Mouse (Mus musculus) mouse trophoblast stem cell (cell line): ENCODE data around the gene Tepsin.

Experiments used
- in situ Hi-C, 2 experiments: fragments of 300-500 bp; cut with MseI, MboI; formaldehyde crosslinking; loops; 2 replicates in 1 of 2; 3 replicates in 1 of 2; pipeline ENCODE4 v1.15.1; 2025

Gene Tepsin

DNA sequence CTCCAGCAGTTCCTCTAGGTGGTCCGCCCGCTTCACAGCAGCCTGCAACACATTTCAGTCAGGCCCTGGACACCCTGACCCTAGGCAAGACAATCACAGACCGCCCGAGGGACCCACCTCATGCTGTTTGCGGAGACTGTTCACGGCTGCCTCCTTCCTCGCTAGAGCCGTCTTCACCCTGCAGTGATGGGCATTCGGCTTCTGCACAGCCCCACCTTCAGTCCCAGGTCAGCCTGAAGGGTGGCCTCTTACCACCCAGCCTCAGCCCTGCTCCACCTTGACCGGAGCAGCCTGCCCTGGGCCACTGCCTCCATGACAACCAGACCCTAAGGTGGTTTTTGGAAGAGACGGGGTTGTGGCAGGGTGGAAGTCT, 33.9 kb downstream of the Tepsin start:
- in situ Hi-C loops = no loop called here

DNA sequence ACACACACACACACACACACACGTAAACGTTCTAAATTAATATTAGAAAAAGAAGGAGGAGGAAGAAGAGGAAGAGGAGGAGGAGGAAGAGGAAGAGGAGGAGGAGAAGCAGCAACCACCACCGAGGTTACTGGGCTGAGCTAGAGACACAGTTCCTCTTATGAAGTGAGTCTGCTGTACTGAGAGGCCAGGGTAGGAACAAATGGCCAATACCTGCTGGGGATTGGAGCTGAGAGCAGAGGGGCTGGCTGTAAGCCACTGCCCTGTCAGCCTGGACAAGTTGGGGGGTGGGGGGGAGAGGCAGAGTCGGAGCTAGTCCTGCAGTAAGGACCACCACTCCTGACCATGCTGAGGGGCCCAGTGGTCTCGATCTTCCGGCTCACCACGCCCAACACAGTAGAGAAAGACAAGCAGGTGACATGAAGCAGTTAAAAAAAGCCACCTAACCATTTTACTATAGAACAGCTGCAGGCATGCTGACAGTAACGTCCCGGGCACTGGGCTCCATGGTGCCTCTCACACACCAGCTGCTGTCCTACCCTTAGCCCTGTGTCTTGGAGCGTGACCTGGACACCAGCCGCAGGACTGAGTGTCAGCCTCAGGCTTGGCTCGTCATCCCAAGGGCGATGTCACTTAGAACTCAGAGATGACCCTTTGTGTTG, 34.4 kb downstream of the Tepsin start:
- in situ Hi-C loops = no loop called here

DNA sequence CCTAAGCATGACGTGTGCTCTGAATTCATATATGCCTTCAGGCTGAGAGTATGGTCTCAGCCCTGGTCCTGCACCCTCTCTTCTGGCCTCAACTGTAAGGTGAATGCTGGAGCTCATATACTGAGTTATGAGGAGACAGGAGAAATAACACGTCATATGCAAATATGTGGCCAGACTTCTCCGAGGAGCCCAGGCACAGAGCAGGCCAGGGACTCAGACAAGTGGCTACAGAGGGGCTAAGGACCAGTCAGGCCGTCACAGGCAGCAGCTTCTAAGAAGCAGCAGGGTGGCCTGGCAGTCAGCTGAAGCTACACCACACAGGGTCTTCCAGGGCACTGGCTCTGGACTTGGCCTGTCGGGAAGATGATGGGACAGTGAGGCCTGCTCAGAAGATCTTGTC, 35.2 kb downstream of the Tepsin start:
- in situ Hi-C loops = no loop called here

DNA sequence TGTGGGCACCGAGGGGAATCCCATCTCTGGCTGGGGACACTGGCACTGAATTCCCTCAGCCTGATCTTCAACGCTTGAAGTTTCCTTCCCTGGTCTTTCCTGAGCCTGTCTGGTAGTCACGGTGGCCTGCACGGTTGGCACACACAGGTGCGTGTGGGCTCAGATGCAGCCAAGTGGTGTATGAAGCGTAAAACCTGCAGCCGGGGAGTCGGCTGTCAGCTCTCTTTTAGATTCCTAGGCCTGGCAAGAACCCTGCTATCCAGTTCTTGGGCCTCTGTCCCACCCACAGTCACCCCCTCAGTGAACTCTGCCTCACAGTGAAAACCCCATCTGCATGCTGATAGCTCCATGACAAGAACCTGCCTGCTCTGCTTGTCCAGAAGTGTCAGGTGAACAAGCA, 37.9 kb downstream of the Tepsin start:
- in situ Hi-C loops = no loop called here

DNA sequence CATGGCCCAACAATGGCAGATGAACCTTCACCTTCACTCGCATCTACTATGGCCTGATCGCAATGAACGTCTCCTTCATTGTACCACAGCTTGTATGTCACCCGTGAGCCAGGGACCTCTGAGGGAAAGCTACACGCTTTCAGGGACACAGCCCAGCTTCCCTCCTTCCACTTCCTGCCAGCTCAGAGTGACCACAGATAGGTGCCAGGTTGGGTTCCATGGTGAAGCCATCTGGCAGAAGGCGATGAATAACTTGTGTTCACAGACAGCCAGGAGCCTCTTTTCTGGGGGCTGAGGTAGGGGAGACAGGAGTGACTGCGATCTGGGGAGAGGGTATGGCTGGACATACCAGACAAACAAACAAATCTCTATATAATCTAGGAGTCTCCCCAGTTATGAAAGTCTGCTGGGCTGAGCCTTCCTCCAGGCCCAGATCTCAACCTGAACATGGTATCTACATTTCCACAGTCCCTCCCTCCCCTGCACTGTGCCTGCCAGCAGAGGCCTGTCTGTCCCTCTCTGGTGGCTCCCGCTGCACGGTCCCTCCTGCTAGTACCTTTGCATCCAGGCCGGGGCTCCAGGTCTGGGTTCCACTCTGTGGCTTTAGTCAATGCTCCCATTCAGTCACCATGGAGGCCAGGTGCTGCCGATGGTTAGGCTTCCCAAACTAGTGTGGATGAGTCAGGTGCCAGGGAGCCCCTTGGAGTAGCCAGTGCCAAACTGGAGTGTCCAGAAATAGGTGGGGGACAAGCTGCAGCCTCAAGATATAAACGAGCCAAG, 42.4 kb downstream of the Tepsin start:
- in situ Hi-C loops = no loop called here

DNA sequence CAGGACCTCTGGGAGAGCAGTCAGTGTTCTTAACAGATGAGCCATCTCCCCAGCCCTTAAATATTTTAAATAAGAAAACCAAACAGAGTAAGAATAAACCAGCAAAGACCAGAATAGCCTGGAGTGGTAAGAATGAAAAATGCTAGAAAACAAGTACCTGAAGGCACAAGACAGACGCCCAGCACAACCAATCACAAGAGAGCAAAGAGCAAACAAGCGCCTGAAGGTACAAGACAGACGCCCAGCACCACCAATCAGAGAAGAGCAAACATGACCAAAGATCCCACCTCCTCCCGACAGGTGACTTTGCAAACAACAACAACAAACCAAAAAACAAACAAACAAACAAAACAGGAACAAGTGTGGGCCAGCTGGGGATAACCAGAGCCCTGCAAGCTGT, 44.7 kb downstream of the Tepsin start:
- in situ Hi-C loops = no loop called here

DNA sequence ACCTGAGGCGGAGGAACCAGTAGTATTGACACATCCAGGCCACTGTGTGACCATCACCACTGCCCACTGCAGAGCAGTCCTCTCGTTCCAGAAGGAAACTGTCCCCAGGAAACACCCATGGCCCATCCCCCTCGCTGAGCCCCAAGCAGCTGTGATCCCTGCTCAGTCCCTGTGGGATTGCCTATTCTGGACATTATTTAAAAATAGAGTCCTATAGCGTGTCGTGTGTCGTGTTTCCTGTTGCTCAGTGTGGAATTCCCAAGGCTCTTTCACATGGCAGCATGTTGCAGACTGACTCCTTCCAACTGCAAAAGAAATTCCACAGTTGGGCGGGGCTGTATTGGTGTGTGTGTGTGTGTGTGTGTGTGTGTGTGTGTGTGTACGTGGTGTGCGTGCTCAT, 46.3 kb downstream of the Tepsin start:
- in situ Hi-C loops = no loop called here

DNA sequence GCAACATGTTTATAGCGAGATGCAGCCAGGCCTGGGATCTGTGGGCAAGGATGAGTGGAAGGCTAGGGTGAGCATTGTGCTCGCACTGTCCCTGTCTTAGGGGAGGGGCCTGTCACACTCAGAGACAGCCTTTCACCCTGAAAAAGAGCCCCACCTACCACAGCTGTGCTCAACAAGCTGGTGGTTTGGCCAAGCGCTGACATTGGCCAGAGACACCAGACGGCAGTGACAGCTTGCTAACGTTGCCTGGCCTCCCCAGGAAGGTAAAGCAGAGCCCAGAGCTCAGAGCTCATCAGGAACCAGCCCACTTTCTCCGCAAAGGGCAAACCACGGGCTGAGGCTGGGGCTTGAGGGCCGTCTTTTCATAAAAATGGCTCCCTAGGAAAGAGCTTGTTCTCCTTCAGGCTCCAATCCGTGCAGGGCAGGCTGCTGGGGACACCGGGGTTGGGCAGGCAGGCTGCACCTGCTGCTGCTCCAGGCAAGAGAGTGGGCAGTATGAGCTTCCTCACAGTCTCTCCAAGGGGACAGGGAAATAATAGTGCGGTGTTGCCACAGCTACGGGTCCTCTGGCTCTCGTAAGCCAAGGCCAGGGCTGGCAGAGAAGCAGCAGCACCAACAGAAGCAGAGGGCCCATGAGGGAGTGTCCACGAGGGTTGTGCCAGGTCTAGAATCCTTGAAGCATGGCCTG, 47.3 kb downstream of the Tepsin start:
- in situ Hi-C loops = no loop called here

DNA sequence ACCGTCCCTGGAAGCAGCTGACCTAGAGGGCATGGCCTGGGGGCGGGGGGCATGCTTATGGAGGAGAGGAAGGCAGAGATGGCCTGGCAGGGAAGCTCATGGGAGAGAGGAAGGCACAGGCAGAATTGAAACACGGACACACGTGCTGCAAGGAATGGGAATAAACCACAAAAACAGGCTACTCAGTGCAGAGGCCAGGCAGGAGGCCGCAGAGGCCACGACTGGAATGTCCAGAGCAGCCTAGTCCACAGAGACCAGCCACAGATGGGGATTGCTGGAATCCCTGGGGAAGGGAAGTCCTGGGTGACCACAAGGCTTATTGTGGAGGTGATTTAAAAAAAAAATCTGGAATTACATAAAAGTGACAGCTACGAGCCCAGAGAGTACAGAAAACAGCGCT, 49.5 kb downstream of the Tepsin start:
- in situ Hi-C loops = no loop called here

DNA sequence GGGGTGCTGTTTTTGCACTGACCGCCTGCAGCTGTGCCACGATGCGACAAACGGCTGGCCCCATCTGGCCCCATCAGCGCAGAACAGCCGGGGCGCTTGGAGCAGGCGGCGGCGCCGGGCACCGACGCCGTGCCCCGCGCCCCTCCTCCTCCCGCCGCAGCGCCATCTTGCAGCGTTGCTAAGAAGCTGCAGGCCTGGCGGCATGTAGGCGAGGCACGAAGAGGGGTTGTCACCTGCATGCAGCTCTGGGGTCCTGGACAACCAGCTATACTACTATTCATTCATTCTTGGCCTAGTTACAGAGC, 50.3 kb downstream of the Tepsin start:
- in situ Hi-C loops = no loop called here

DNA sequence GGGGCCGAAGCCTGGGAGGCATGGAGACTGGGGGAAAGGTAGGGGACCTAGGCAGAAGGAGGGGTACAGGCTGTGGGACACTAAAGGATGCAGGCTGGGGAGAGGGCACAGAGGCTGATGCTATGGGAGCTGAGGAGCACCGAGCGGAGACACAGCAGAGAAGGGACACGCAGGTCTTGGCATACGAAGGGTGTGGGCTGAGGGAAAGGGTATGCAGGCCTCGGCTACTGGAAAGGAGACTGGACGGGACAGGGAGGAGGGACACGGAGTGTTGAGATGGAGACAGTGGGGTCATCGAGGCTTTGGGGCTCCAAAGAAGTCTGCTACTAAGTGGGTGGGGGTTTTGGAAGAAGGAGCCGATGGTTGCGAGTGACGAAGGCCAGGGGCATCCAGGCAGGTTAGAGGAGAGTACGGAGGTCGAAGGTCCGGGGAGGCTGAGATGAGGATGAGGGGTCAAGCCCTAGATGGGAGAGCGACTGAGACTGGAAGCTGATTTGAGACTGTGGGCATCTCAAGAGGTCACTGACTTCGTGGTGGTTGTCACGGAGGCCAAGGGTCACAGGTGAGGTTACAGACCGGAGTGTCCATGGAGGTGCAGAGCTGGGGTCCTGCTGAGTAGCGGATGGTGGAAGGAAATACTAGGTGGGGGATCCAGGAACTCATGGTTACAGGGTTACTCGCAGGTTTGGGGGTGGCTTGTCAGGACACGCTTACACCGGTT, 50.8 kb downstream of the Tepsin start:
- in situ Hi-C loops = no loop called here

DNA sequence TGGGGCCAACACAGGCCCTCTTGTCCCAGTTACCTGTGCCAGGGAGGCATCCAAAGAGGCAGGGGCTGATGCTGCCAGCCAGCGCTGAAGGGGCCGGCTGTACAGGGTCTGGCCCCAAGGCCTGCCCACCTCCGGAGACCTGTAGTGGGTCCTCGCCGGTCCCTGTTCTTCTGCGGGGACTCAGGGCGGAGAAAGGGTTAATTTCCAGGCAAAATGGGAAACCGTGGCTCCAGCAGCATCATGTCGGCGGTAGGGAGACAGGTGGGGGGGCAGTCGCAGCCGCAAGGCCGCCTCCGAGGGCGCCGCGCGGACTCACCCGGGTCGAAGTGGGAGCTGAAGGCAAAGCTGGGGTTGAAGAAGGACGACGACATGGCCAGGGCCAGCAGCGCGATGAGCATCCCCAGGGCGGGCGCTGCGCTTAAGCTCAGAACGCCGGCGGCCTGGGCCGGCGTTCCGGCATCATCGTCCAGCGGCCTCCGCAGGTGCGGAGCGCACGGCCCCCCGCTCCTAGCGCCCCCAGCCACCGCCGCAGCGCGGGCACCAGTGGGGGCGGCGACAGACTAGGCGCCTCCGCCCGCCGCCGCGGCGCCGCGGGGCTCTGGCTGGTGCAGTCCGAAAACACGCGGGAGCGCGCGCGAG, 51.9 kb downstream of the Tepsin start, which contains the start of gene Aatk:
Gene Aatk (minus strand): TSS at position 615 of the 639 bp plus-strand sequence.
- in situ Hi-C loops = no loop called here

DNA sequence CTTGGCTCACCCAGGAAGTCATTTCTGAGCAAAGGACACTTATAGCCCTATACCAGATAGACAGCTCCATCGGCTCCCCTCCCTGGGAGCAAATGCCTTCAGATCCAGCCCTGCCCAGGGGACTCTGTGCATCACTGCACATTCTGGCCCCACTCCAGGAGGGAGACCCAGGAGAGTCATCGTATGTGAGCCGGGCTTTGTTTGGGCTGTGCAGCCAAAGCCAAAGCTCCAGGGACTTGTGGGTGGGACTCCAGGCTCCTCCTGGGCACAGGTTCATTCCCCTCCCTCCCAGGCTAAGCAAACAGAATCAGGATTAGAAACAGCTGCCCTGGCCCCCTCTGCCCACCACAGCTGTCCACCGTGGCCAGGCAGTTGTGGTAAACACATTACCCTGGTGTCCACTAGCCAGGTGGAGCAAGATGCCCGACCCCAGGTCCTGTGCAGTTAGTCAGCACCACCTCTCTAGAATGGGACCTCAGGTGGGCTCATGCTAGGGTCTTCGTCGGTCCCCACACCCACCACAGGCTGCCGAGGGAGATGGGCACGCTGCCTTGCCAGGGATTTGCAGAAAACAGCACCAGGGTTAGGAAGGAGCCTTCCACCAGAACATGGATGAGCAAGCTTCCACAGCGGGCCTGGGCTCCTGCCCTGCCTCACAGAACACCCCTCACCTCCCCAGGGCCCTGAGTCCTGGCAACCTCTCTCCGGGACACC, 52.5 kb downstream of the Tepsin start:
- in situ Hi-C loops = no loop called here

DNA sequence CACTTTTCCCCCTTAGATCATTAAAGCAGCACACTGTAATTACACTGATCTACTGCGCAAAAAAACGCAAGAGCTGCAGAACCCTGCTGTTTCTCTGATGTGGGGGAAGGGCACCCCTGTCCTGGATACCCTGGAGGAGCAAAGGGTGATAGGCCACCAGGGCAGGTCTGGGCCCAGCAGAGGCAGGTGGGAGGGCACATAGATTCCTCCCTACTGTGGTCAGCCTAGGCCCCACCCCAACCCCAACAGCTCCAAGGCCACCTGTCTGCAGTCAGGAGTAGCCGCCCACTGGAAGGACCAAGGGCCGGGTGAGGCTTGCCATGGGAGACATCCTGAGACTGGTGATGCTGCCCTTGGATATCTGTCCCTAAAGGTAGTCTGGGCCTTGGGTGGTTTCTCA, 53.2 kb downstream of the Tepsin start:
- in situ Hi-C loops = no loop called here

DNA sequence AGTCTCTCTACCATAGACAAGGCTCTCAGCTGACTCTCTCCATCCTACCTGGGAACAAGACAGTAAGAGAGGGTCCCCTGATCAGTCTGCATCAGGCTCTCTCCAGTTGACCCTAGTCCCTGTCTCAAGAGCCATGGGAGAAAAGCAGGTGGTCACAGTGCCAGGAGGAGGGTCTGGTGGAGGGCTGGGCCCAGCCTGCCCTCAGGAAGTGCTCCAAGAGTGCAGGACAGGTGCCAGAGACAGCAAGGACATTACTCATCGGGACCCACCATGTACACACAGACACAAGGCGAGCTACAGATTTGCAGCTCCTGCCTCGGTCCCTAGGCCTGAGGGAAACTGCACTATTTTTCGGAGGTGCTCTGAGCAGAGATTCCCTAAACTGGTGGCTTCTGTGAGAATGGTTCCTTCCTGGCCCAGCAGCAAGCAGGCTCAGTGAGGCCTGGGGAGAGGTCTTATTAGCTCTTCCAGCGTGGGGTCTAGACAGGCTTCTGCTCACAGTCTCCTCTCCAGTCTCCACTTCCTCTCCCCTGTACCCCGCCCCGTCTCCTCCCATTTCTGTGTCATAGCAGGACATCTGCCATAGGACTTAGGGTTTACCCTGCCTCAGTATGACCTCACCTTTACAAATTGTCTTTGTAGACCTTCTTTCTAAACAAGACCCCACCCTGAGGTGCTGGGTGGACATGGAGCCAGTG, 56.2 kb downstream of the Tepsin start:
- in situ Hi-C loops = no loop called here

DNA sequence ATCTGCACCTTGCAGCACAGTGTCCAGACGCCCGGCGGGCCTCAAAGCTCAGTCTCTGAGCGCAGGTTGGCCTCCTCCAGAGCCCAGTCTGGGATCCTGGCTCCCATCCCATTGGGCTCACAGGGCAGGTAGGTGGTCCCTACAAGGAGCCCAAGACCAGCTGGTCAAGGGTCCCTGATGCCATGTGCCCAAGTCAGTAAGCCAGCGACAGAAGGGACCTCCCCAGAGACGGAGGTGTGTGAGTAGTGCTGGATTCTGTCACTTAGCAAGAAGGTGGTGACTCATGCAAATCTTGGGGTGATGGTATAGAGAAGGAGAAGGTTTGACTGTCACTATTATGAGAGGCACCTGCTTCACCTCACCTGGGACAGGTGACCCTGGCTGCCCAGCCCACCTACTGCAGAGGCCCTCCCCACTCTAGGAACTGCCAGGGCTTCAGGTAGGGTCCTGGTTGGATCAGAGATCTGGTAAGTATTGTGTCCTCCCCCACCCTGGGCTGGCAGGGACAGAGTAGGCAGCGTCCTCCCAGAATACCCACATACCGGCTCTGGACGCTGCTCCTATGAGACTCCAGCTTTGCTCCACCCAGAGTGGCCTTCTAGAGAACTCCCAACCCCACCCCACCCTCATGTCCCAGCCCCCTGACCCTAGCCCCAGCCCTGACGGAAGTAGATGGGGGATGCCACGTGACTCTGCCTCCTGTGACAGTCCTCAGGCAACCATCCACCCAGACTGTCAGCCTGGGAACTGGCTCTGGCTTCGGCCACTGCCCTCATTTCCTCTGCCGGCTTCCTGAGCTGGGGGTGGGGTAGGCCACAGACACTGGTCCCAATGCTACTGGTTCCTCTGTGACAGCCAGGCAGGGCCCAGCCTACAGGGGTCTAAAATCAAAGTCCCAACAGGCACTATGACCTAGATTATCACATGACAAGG, 57.1 kb downstream of the Tepsin start:
- in situ Hi-C loops = no loop called here
